Mouse (Mus musculus) lung, adult 2 months (tissue): ENCODE data around the gene Glb1l2. TPM values are rescaled to one million over a fixed set of nuclear protein-coding genes. Genes with fewer than 3 reads are reported as not detected.
A peak's percentile ranks its signal among the peaks of the same experiment; 100 is the strongest.

ENCODE experiments used
- DNase-seq: peaks from one replicate; pipeline ENCODE4 v3.0.0; 2022
- H3K4me1 ChIP-seq: fragments of 200-500 bp; 2 replicates; pipeline ENCODE4 v1.6.1; 2011; ENCODE audit warnings: low read length; ENCODE audit not compliant: control insufficient read depth, insufficient read depth
- H3K4me3 ChIP-seq: fragments of 200-500 bp; replicated peaks from 2 replicates; pipeline ENCODE3; 2011; ENCODE audit warnings: low read depth, mild to moderate bottlenecking, control low read depth, low read length; ENCODE audit errors: extremely low read depth
- CTCF ChIP-seq: fragments of 200-500 bp; IDR thresholded peaks from 2 replicates; pipeline ENCODE4 v1.5.1; 2011; ENCODE audit warnings: mild to moderate bottlenecking, low read length, control low read depth; ENCODE audit not compliant: insufficient read depth
- POLR2A ChIP-seq: fragments of 200-500 bp; IDR thresholded peaks from 2 replicates; pipeline ENCODE4 v1.6.1; 2011; ENCODE audit warnings: low read depth, mild to moderate bottlenecking, control low read depth, low read length, borderline replicate concordance; ENCODE audit errors: extremely low read depth
- WGBS: fragments of 180-500 bp; shearing (Covaris S2); methylation state at CpG from one replicate; pipeline ENCODE4 v1.1.7; 2018; 5-methylcytosine and 5-hydroxymethylcytosine counted together
- polyA plus RNA-seq: library from polyadenylated mRNA; depleted of rRNA; stranded (reverse); fragments of >200 nt; gene quantifications from 2 replicates; pipeline ENCODE4 v1.2.3, GENCODE M21; 2012; rRNA removed

The Glb1l2 gene
- 20.5 and 30.1 TPM in 2 replicates for polyA plus RNA-seq

- WGBS, result 4% methylated on average over 33 of the region's 33 CpGs
- Histone ChIP-seq H3K4me3 (peak within 1 kb of the TSS; percentile 63), H3K4me1 (peaks cover 9% of the 10 kb centered on the region)
- DNase-seq, result peak; percentile 92
- 0 out of 2 replicates have a peak, but pooled peaks have one; percentile 11 for TF ChIP-seq CTCF
- TF ChIP-seq POLR2A, result peak; percentile 65; the same call in 1 of the 2 replicates
These were observed at the start of gene Glb1l2 for GRCm38 (mm10) chr9:26805935-26806666. Gene Glb1l2 (minus strand): TSS chr9:26806468.

GRCm38 (mm10) chr9:26831089-26831488 is 24.8 kb upstream of the Glb1l2 start:
- DNase-seq, result no peak
- WGBS, result 34% methylated on average over 3 of the region's 3 CpGs
- TF ChIP-seq CTCF (no peak), POLR2A (no peak)

GRCm38 (mm10) chr9:26819942-26820341 is 13.7 kb upstream of the Glb1l2 start:
- no peak for DNase-seq
- Histone ChIP-seq H3K4me1 (no peaks in the 10 kb centered on the region), H3K4me3 (no peak overlapping the region)
- 52% methylated on average over 1 of the region's 1 CpGs for WGBS
- TF ChIP-seq CTCF, result no peak
- no peak for TF ChIP-seq POLR2A

More at GRCm38 (mm10) chr9:26831089-26831488, 24.8 kb upstream of the Glb1l2 start:
- Histone ChIP-seq H3K4me3 (no peak overlapping the region), H3K4me1 (peaks cover 9% of the 10 kb centered on the region)

GRCm38 (mm10) chr9:26808735-26809134 is 2.5 kb upstream of the Glb1l2 start:
- no peak for DNase-seq
- no peak overlapping the region for H3K4me3 ChIP-seq
- WGBS, result 44% methylated on average over 2 of the region's 2 CpGs
- no peak for TF ChIP-seq CTCF
- no peak for TF ChIP-seq POLR2A
- H3K4me1 ChIP-seq, result peaks cover 9% of the 10 kb centered on the region

GRCm38 (mm10) chr9:26804321-26804720 is 1.9 kb downstream of the Glb1l2 start:
- DNase-seq, result no peak
- H3K4me1 ChIP-seq, result peaks cover 6% of the 10 kb centered on the region
- TF ChIP-seq POLR2A (no peak), CTCF (no peak)
- no peak overlapping the region for H3K4me3 ChIP-seq

- no peak for TF ChIP-seq POLR2A
- TF ChIP-seq CTCF, result no peak
- Histone ChIP-seq H3K4me3 (no peak overlapping the region), H3K4me1 (no peaks in the 10 kb centered on the region; the same call in 1 of the 2 replicates)
- 97% methylated on average over 2 of the region's 2 CpGs for WGBS
- no peak for DNase-seq
These were observed 5.9 kb downstream of the Glb1l2 start for GRCm38 (mm10) chr9:26800357-26800756.

GRCm38 (mm10) chr9:26798731-26799130 is 7.5 kb downstream of the Glb1l2 start:
- DNase-seq, result no peak
- no peak overlapping the region for H3K4me3 ChIP-seq
- no peaks in the 10 kb centered on the region; the same call in 1 of the 2 replicates for H3K4me1 ChIP-seq
- 74% methylated on average over 1 of the region's 1 CpGs for WGBS
- TF ChIP-seq POLR2A (no peak), CTCF (no peak)

GRCm38 (mm10) chr9:26798205-26798604 is 8.1 kb downstream of the Glb1l2 start:
- TF ChIP-seq POLR2A (no peak), CTCF (no peak)

GRCm38 (mm10) chr9:26792829-26793228 is 13.4 kb downstream of the Glb1l2 start:
- H3K4me3 ChIP-seq, result no peak overlapping the region
- H3K4me1 ChIP-seq, result peaks cover 3% of the 10 kb centered on the region; the same call in 1 of the 2 replicates
- 41% methylated on average over 3 of the region's 3 CpGs for WGBS
- no peak for TF ChIP-seq CTCF
- 0 out of 2 replicates have a peak, but pooled peaks have one; percentile 8 for TF ChIP-seq POLR2A
- no peak for DNase-seq

More at GRCm38 (mm10) chr9:26798205-26798604, 8.1 kb downstream of the Glb1l2 start:
- 80% methylated on average over 3 of the region's 3 CpGs for WGBS
- DNase-seq, result no peak
- no peak overlapping the region for H3K4me3 ChIP-seq
- no peaks in the 10 kb centered on the region for H3K4me1 ChIP-seq

GRCm38 (mm10) chr9:26783414-26783975 is 22.8 kb downstream of the Glb1l2 start:
- no peak for DNase-seq
- WGBS, result 44% methylated on average over 7 of the region's 7 CpGs
- TF ChIP-seq POLR2A (no peak), CTCF (no peak)
- Histone ChIP-seq H3K4me1 (no peaks in the 10 kb centered on the region; the same call in 1 of the 2 replicates), H3K4me3 (no peak overlapping the region)
